Mouse (Mus musculus) frontal cortex, postnatal 25 days (tissue): ENCODE measurements around the gene Col5a1.

ENCODE experiments used
- DNase-seq, 2 experiments: peaks; one replicate each; pipeline ENCODE4 v3.0.0; 2022; ENCODE audit warnings: low spot score in 2 of 2

Gene Col5a1

DNA sequence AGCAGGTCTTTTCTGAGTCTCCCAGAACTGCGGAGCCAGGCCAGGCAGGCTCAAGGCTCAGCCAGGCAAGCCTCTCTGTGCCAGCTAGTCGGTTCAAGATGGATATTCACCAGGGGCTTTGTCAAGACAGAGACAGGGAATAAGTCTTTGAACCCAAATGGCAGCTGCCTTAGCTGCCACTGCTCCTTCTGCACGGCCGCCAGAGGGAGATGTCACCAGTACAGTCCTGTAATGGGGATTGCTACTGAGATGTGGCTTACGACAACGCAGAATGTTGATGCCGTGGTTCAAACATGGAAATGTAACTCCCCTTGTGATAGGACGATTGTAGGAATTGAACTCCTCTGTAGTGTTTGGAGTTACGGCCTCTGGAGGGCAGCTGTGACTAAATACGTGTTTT is 199.9 kb downstream of the Col5a1 start:
- no peak for DNase-seq

DNA sequence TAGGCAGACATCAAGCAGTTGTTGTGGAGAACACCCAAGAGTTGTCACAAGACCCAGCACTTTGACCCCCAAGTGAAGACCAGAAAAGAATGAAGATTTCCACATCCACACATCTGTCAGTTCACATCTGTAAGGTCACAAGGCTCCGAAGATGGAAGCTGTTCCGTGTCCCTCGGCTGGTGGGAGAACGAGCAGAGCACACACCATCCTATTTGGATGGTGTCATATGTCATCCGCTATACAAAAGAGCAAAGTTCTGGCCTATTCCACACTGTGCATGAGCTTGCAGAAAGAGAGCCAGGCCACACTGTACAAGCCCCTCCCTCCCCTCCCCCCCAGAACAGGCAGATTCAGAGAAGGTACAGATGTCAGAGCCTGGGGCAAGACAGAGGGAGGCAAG is 202.9 kb downstream of the Col5a1 start:
- no peak for DNase-seq
